Mouse (Mus musculus): ENCODE data around the gene Glycam1.

Glycam1 gene

GRCm38 (mm10) chr15:103519386-103520378 lies 45.2 kb downstream of the Glycam1 start:
- DNase-seq (ENCODE audit: low spot score in 2 of 2), result no peak

DNA sequence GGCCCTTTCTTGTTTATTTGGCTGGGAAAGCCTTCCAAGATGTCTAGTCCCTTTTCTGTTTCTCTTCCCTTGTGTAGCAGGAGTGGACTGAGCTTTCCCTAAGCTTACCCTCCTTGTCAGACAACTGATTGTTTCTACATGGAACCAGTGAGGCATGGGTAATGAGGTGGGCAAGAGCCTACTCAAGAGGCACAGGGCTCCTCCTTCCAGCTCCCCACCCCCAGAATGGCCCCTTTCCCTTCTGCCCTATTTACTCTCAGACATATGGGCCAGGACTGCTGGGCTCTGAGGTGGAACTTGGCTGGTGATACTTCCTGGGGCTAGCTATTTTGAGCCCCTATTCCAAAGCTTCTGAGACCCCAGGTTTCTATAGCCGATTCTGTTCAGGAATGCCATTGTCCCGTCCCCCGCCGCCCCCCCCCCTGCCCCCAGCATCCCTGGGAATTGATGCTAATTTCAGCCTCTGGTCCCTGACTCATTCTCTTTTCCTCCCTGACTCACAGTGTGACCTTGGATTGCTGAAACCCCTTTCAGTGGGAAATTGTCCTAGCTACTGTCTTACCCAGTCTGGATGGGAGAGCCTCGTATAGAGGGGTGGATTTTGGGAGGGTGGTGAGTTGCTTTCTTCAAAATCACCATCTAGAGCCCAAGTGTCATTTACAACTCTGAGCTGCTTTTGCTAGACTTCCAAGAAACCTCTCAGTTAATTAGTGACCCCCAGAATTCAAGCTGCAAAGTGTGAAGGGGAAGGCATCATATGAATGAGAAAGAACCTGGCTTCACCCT lies 46.1 kb downstream of the Glycam1 start:
- no peak for DNase-seq (ENCODE audit: low spot score in 2 of 2)

DNA sequence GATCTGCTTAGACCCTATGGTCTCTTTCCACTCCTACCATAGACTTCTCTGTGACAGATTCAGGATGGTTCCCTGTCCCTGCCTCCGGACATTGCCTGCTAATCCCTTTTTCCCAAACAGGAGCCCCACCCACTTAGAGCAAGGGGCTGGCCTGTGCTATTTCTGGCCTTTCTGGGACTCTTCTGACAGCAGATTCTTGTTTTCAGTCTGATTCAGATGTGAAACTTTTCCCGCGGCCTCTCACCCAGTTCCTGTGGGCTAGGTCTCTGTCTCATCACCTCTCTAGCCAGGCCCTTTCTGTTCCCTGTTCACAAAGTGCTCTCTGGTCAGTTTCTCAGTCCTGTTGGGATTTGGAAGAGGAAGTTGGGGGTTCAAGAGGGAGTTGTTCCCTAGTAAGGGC lies 50.0 kb downstream of the Glycam1 start:
- no peak for DNase-seq (ENCODE audit: low spot score in 2 of 2)

DNA sequence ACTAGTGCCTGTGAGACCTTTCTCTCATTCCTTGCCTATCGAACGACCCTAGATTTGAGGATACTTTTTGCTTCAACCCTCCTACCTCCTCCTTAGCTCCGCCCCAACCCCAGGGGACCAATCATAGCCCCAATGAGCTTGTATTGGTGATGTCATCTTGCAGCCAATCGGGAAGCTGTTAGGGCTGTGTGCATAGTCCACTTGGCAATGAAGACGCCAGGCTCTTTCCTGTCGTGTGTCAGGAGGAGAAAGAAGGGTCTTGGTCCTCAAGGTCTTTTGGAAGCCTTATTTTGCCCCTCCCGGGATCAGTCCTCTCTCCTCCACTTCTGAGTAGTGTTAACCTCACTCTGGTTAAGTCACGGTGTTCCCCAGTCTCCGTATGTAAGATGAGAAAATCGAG lies 50.8 kb downstream of the Glycam1 start:
- DNase-seq (ENCODE audit: low spot score in 2 of 2), result peak; percentile 63 to 77

DNA sequence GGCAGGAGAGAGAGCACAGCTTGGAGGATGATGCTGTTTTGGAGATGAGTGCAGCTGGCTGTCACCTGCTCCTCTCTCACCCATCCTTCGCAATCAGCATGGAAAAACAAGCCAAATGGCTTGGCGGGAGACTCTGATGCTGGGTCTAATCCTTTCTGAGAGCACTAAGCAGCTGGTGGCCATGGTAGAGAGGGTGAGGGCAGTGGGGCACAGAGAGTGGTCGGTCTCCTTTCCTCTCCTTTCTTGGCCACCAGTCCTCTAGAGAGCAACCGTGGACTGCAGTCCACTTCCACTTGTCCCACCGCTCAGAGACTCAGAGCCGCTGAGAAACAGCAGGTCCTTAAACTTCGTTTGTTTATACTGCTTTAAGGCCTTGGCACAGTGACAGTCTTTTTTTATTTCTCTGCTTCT lies 51.3 kb downstream of the Glycam1 start:
- no peak for DNase-seq (ENCODE audit: low spot score in 2 of 2)
